ENCODE assay signal across 8 mouse cellular contexts in genomic region chr4:146263038-146263685, GRCm38 (mm10).
A peak's percentile ranks its signal among the peaks of the same experiment; 100 is the strongest.
DNase-seq lines count a peak whose midpoint lies in the region; ATAC-seq and TF ChIP-seq lines count a peak whose summit lies in the region.
"Not testable (repeated sequence)": the region's sequence is repeated elsewhere in the genome, so short reads cannot be mapped to it uniquely, and the experiment has no call there.

No protein-coding gene starts in this region.

- TF ChIP-seq CTCF in heart, postnatal 0 days (IDR thresholded peaks at IDR 0.05; ENCODE audit: low read depth); intestine, postnatal 0 days (IDR thresholded peaks at IDR 0.05; ENCODE audit: low read depth): not testable (repeated sequence)

- peak overlapping the region; percentile 44 for H3K4me2 ChIP-seq in forebrain, embryonic 16.5 days (ENCODE audit: low read length)
- peak overlapping the region; percentile 57 for H3K4me2 ChIP-seq in heart, postnatal 0 days (ENCODE audit: low read depth, low read length)
- H3K4me2 ChIP-seq in intestine, postnatal 0 days (replicated peaks; ENCODE audit: low read depth): peak overlapping the region; percentile 55
- H3K4me2 ChIP-seq in midbrain, embryonic 11.5 days: peak overlapping the region; percentile 42

- not testable (repeated sequence) for H3K9me3 ChIP-seq in forebrain, embryonic 16.5 days (ENCODE audit: control insufficient read depth, low read length); heart, postnatal 0 days (replicated peaks; ENCODE audit: control insufficient read depth, low read length); intestine, postnatal 0 days (ENCODE audit: control insufficient read depth); midbrain, embryonic 11.5 days (ENCODE audit: control insufficient read depth, low read length)

- peak; percentile 77 for ATAC-seq in common myeloid progenitor, adult 5-6 weeks (replicated peaks; ENCODE audit: low read depth, poor library complexity, severe bottlenecking)
- peak; percentile 79 for ATAC-seq in forebrain, embryonic 16.5 days
- peak; percentile 87 for ATAC-seq in heart, postnatal 0 days (ENCODE audit: insufficient read depth, low read depth)
- peak; percentile 65 for ATAC-seq in intestine, postnatal 0 days
- peak; percentile 99 for ATAC-seq in midbrain, embryonic 11.5 days (ENCODE audit: low FRiP score)

- not testable (repeated sequence) for H3K4me1 ChIP-seq in forebrain, embryonic 16.5 days (replicated peaks; ENCODE audit: control insufficient read depth, insufficient read depth, low read length); heart, postnatal 0 days (ENCODE audit: control insufficient read depth, insufficient read depth); intestine, postnatal 0 days (replicated peaks; ENCODE audit: control insufficient read depth, insufficient read depth, low read length); midbrain, embryonic 11.5 days (ENCODE audit: control insufficient read depth, insufficient read depth, low read length)

- 4% methylated on average over 27 of the region's 51 CpGs for WGBS in forebrain, embryonic 16.5 days
- WGBS in heart, postnatal 0 days: 4% methylated on average over 33 of the region's 51 CpGs
- WGBS in intestine, postnatal 0 days: 8% methylated on average over 26 of the region's 51 CpGs
- 8% methylated on average over 25 of the region's 51 CpGs for WGBS in midbrain, embryonic 11.5 days

- TF ChIP-seq EP300 in heart, postnatal 0 days (IDR thresholded peaks at IDR 0.05; ENCODE audit: low read depth): not testable (repeated sequence)

- peak overlapping the region; percentile 27 for H3K4me3 ChIP-seq in forebrain, embryonic 16.5 days (replicated peaks; ENCODE audit: low read length)
- peak overlapping the region; percentile 46 for H3K4me3 ChIP-seq in heart, postnatal 0 days (ENCODE audit: low read depth, low read length)
- peak overlapping the region; percentile 21; the same call in 1 of the 2 replicates for H3K4me3 ChIP-seq in intestine, postnatal 0 days (ENCODE audit: low read depth, low read length)
- H3K4me3 ChIP-seq in midbrain, embryonic 11.5 days (ENCODE audit: low read depth, low read length): peak overlapping the region; percentile 34

- H3K36me3 ChIP-seq in forebrain, embryonic 16.5 days (ENCODE audit: control insufficient read depth, insufficient read depth); heart, postnatal 0 days (replicated peaks; ENCODE audit: control insufficient read depth, insufficient read depth, low read length); intestine, postnatal 0 days (ENCODE audit: control insufficient read depth, insufficient read depth); midbrain, embryonic 11.5 days (ENCODE audit: control insufficient read depth, insufficient read depth, low read length): not testable (repeated sequence)

- not testable (repeated sequence) for H3K27ac ChIP-seq in forebrain, embryonic 16.5 days (ENCODE audit: low read length); heart, postnatal 0 days (ENCODE audit: low read depth); intestine, postnatal 0 days (ENCODE audit: low read depth, low read length); midbrain, embryonic 11.5 days (ENCODE audit: low read depth, low read length)

- H3K9ac ChIP-seq in forebrain, embryonic 16.5 days (replicated peaks; ENCODE audit: low read depth, low read length): 0 out of 2 replicates have a peak overlapping the region, but pooled peaks have one; percentile 35
- peak overlapping the region; percentile 55; the same call in 1 of the 2 replicates for H3K9ac ChIP-seq in heart, postnatal 0 days (replicated peaks; ENCODE audit: low read depth, low read length)
- not testable (repeated sequence) for H3K9ac ChIP-seq in intestine, postnatal 0 days (ENCODE audit: low read depth, low read length)
- H3K9ac ChIP-seq in midbrain, embryonic 11.5 days (ENCODE audit: low read length): peak overlapping the region; percentile 63

- DNase-seq in ES-CJ7 (ENCODE audit: low read depth, low spot score) (peak; percentile 0), liver (peak; percentile 3)
- not testable (repeated sequence) for DNase-seq in heart, postnatal 0 days (ENCODE audit: low spot score); midbrain, embryonic 11.5 days (ENCODE audit: low spot score, missing footprints)
- DNase-seq in retina, embryonic 14.5 days (ENCODE audit: low spot score): peak; percentile 15

- H3K27me3 ChIP-seq in forebrain, embryonic 16.5 days (replicated peaks; ENCODE audit: control insufficient read depth, insufficient read depth, low read length); heart, postnatal 0 days (ENCODE audit: control insufficient read depth, insufficient read depth, low read length); intestine, postnatal 0 days (replicated peaks; ENCODE audit: control insufficient read depth, insufficient read depth, low read length); midbrain, embryonic 11.5 days (ENCODE audit: control insufficient read depth, insufficient read depth, low read length): not testable (repeated sequence)
